ENCODE assay signal across 9 mouse cellular contexts in the genomic region with DNA sequence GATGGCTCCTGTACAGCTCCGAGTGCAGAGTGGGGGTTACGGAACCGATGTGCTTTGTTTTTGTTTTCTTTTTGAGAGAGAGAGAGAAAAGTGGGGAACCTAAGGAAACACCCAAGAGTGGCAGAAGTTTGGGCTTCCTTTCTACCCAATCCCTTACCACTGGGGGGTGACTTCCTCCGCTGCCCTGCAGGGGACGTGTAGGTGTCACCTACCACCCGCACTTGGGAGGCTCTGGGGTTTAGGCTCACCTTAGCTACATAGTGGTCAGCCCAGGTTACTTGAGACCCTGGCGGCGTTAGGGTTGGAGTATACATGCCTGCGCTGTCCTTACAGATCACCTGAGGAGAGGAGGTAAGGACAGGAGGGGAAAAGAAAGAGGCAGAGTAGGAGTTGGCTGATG. TPM values are rescaled to one million over a fixed set of nuclear protein-coding genes. Genes with fewer than 3 reads are reported as not detected.
DNase-seq lines count a peak whose midpoint lies in the region; ATAC-seq and TF ChIP-seq lines count a peak whose summit lies in the region.
"Had no signal": no experiment of that assay in that cellular context is flagged by ENCODE, and none has a peak within 500 bp of the region (broad histone marks: within the 10 kb centered on the region; RNA-seq: fewer than 3 reads in every experiment).

No protein-coding gene starts in this region.

- H3K27ac ChIP-seq in heart, adult 2 months: peak overlapping the region; percentile 70
- H3K27ac ChIP-seq in hindbrain, postnatal 0 days: no peak overlapping the region
- H3K27ac ChIP-seq in midbrain, embryonic 15.5 days: no peak overlapping the region

- H3K4me3 ChIP-seq in heart, adult 2 months: peak overlapping the region; percentile 37; the same call in 1 of the 2 replicates
- H3K4me3 ChIP-seq in hindbrain, postnatal 0 days (ENCODE audit: low read length): no peak overlapping the region
- H3K4me3 ChIP-seq in midbrain, embryonic 15.5 days: no peak overlapping the region

- no peak for ATAC-seq in hindbrain, postnatal 0 days
- 0 out of 2 replicates have a peak, but pooled peaks have one; percentile 9 for ATAC-seq in midbrain, embryonic 15.5 days (replicated peaks)

- peak in 1 of 2 experiments; percentile 39 for DNase-seq in heart, adult 2 months
- no peak for DNase-seq in heart, postnatal 4 days
- DNase-seq in ZHBTc4 (ENCODE audit: low read depth, low spot score) (peak; percentile 20), MN1 (ENCODE audit: low spot score) (no peak)
- DNase-seq in hindbrain, postnatal 0 days (ENCODE audit: low spot score): no peak
- no peak for DNase-seq in right cerebral cortex, postnatal 14 days
- no peak for DNase-seq in layer of hippocampus, postnatal 10 days (ENCODE audit: low spot score in 2 of 2)

- TF ChIP-seq CTCF in heart, adult 2 months (IDR thresholded peaks at IDR 0.05): peak; percentile 53
- TF ChIP-seq CTCF in hindbrain, postnatal 0 days (IDR thresholded peaks at IDR 0.05; ENCODE audit: low read depth): no peak

- H3K27me3 ChIP-seq in heart, adult 2 months (ENCODE audit: control insufficient read depth, insufficient read depth, low read length): no peaks in the 10 kb centered on the region
- no peaks in the 10 kb centered on the region for H3K27me3 ChIP-seq in hindbrain, postnatal 0 days (ENCODE audit: insufficient read depth, low read length)
- H3K27me3 ChIP-seq in midbrain, embryonic 15.5 days (replicated peaks): no peaks in the 10 kb centered on the region

- H3K4me2 ChIP-seq in hindbrain, postnatal 0 days (ENCODE audit: low read depth, low read length): peak overlapping the region; percentile 93; the same call in 1 of the 2 replicates
- H3K4me2 ChIP-seq in midbrain, embryonic 15.5 days: no peak overlapping the region

- H3K9ac ChIP-seq in heart, adult 2 months (ENCODE audit: low read depth, low read length): no peak overlapping the region
- no peak overlapping the region for H3K9ac ChIP-seq in hindbrain, postnatal 0 days (replicated peaks; ENCODE audit: low read length)
- H3K9ac ChIP-seq in midbrain, embryonic 15.5 days: no peak overlapping the region

- intact Hi-C loops in heart, adult 2 months (cut with DNase I): loop anchor here (2.0 kb wide), 1 partner anchor 56 kb away; the partner anchor contains the start of gene Cdh23

- H3K36me3 ChIP-seq in heart, adult 2 months (ENCODE audit: control insufficient read depth, insufficient read depth, low read length): no peaks in the 10 kb centered on the region
- H3K36me3 ChIP-seq in hindbrain, postnatal 0 days (ENCODE audit: insufficient read depth, low read length): no peaks in the 10 kb centered on the region
- no peaks in the 10 kb centered on the region for H3K36me3 ChIP-seq in midbrain, embryonic 15.5 days (replicated peaks)

- peaks cover 4% of the 10 kb centered on the region for H3K4me1 ChIP-seq in heart, adult 2 months (ENCODE audit: control insufficient read depth, insufficient read depth, low read length)
- H3K4me1 ChIP-seq in hindbrain, postnatal 0 days (ENCODE audit: insufficient read depth, low read length): peaks cover 13% of the 10 kb centered on the region; the same call in 1 of the 2 replicates
- H3K4me1 ChIP-seq in midbrain, embryonic 15.5 days: peaks cover 18% of the 10 kb centered on the region

- no peaks in the 10 kb centered on the region for H3K79me2 ChIP-seq in heart, adult 2 months (replicated peaks; ENCODE audit: control insufficient read depth, insufficient read depth, low read length)

- 77% methylated on average over 9 of the region's 9 CpGs for WGBS in heart, adult 2 months
- WGBS in hindbrain, postnatal 0 days: 70% methylated on average over 9 of the region's 9 CpGs
- WGBS in midbrain, embryonic 15.5 days: 72% methylated on average over 9 of the region's 9 CpGs

- no peak for TF ChIP-seq POLR2A in heart, adult 2 months (IDR thresholded peaks at IDR 0.05; ENCODE audit: insufficient read depth, low read depth, low read length)

- no peak for TF ChIP-seq EP300 in heart, adult 2 months (IDR thresholded peaks at IDR 0.05; ENCODE audit: insufficient read depth, low read depth, low read length)

- no peaks in the 10 kb centered on the region for H3K9me3 ChIP-seq in hindbrain, postnatal 0 days (ENCODE audit: low read length)
- H3K9me3 ChIP-seq in midbrain, embryonic 15.5 days: no peaks in the 10 kb centered on the region
- H3K9me3 ChIP-seq: G1E had no signal

RNA-seq across cellular contexts. Expression of gene Slc29a3, which starts 0.7 kb away (rescaled TPM):
- total RNA-seq in heart, adult 2 months (2021): 1 to 10 TPM; 4.1 to 5.6 TPM
- 3.9 and 4.9 TPM in 2 replicates for polyA plus RNA-seq in heart, adult 2 months (2012; rRNA removed)
- 1 to 10 TPM; 6.9 to 8.2 TPM for total RNA-seq in heart, postnatal 4 days (2021)
- 8.5 and 10.0 TPM in 2 replicates for total RNA-seq in hindbrain, postnatal 0 days (2014; rRNA removed)
- 9.1 and 9.3 TPM in 2 replicates for polyA plus RNA-seq in hindbrain, postnatal 0 days (2015; fragmentation: Nextera tagmentation; extraction: Ambion mirVana)
- polyA plus RNA-seq in midbrain, embryonic 15.5 days (2015; fragmentation: Nextera tagmentation; extraction: Ambion mirVana): 10.7 and 13.9 TPM in 2 replicates
- 10 to 100 TPM; 13.8 to 14.9 TPM for total RNA-seq in layer of hippocampus, postnatal 10 days (2021)

RNA-seq across cellular contexts. Expression of gene Cdh23, which starts 57.0 kb away (rescaled TPM):
- 1 to 10 TPM; 4.7 to 7.7 TPM for total RNA-seq in heart, adult 2 months (2021)
- polyA plus RNA-seq in heart, adult 2 months (2012; rRNA removed): 5.3 and 7.0 TPM in 2 replicates
- 1 to 10 TPM; 4.0 to 4.4 TPM for total RNA-seq in heart, postnatal 4 days (2021)
- total RNA-seq in hindbrain, postnatal 0 days (2014; rRNA removed): 20.6 and 31.8 TPM in 2 replicates
- 3.5 and 4.0 TPM in 2 replicates for polyA plus RNA-seq in hindbrain, postnatal 0 days (2015; fragmentation: Nextera tagmentation; extraction: Ambion mirVana)
- 6.7 and 7.8 TPM in 2 replicates for polyA plus RNA-seq in midbrain, embryonic 15.5 days (2015; fragmentation: Nextera tagmentation; extraction: Ambion mirVana)
- 1 to 10 TPM; 2.9 to 4.5 TPM for total RNA-seq in layer of hippocampus, postnatal 10 days (2021)
- polyA plus RNA-seq: G1E had no signal
